Mouse (Mus musculus) cerebellum, adult 8-10 months (tissue): ENCODE data around the gene Ptges3l.
"Not testable (repeated sequence)": the region's sequence is repeated elsewhere in the genome, so short reads cannot be mapped to it uniquely, and the experiment has no call there.

Source experiments
- DNase-seq: peaks from one replicate; pipeline ENCODE4 v3.0.0; 2022

Ptges3l gene

GRCm38 (mm10) chr11:101424925-101425813 lies at the start of gene Ptges3l, which contains the start of gene Rundc1:
Gene Ptges3l (minus strand): TSS chr11:101425333.
Gene Rundc1 (plus strand): TSS chr11:101425085.
- DNase-seq: peak; percentile 96

- DNase-seq: no peak
These were observed 49.2 kb upstream of the Ptges3l start for GRCm38 (mm10) chr11:101474298-101474697.

GRCm38 (mm10) chr11:101473686-101474085 lies 48.6 kb upstream of the Ptges3l start:
- not testable (repeated sequence) for DNase-seq

- no peak for DNase-seq
These were observed 47.2 kb upstream of the Ptges3l start for GRCm38 (mm10) chr11:101472336-101472735.

GRCm38 (mm10) chr11:101471926-101472325 lies 46.8 kb upstream of the Ptges3l start:
- no peak for DNase-seq

- no peak for DNase-seq
These were observed 45.1 kb upstream of the Ptges3l start for GRCm38 (mm10) chr11:101470206-101470605.

GRCm38 (mm10) chr11:101469155-101469554 lies 44.0 kb upstream of the Ptges3l start:
- DNase-seq: no peak

- no peak for DNase-seq
These were observed 43.6 kb upstream of the Ptges3l start for GRCm38 (mm10) chr11:101468731-101469130.

- peak; percentile 33 for DNase-seq
These were observed 43.1 kb upstream of the Ptges3l start for GRCm38 (mm10) chr11:101468263-101468688.

- DNase-seq: peak; percentile 62
These were observed 42.5 kb upstream of the Ptges3l start for GRCm38 (mm10) chr11:101467477-101468262.

GRCm38 (mm10) chr11:101466552-101466950 lies 41.4 kb upstream of the Ptges3l start:
- DNase-seq: not testable (repeated sequence)

GRCm38 (mm10) chr11:101465869-101466551 lies 40.9 kb upstream of the Ptges3l start, which contains the start of gene Vat1:
Gene Vat1 (minus strand): TSS chr11:101466230.
- peak; percentile 46 for DNase-seq

GRCm38 (mm10) chr11:101465101-101465868 lies 40.2 kb upstream of the Ptges3l start:
- DNase-seq: peak; percentile 35

GRCm38 (mm10) chr11:101464211-101465100 lies 39.3 kb upstream of the Ptges3l start, which contains the start of gene Rnd2:
Gene Rnd2 (plus strand): TSS chr11:101464999.
- DNase-seq: no peak

GRCm38 (mm10) chr11:101462583-101463440 lies 37.7 kb upstream of the Ptges3l start:
- DNase-seq: no peak

- no peak for DNase-seq
These were observed 37.0 kb upstream of the Ptges3l start for GRCm38 (mm10) chr11:101462141-101462540.

- DNase-seq: no peak
These were observed 35.2 kb upstream of the Ptges3l start for GRCm38 (mm10) chr11:101460321-101460720.

GRCm38 (mm10) chr11:101459716-101460115 lies 34.6 kb upstream of the Ptges3l start:
- DNase-seq: no peak

- DNase-seq: no peak
These were observed 33.1 kb upstream of the Ptges3l start for GRCm38 (mm10) chr11:101458217-101458616.

- DNase-seq: no peak
These were observed 32.5 kb upstream of the Ptges3l start for GRCm38 (mm10) chr11:101457631-101458030.
